Mouse (Mus musculus) splenic B cell, adult 2 months (primary cell): ENCODE results near the gene Zfp971.
"Not testable (repeated sequence)": the region's sequence is repeated elsewhere in the genome, so short reads cannot be mapped to it uniquely, and the experiment has no call there.

ENCODE experiments used
- DNase-seq: peaks from one replicate; pipeline ENCODE4 v3.0.0-alpha.2; 2011; ENCODE audit warnings: low read depth, low spot score
- H3K27me3 ChIP-seq: 2 replicates; pipeline ENCODE4 v1.6.1; 2012; ENCODE audit warnings: mild to moderate bottlenecking, low read length, moderate library complexity, mixed read lengths; ENCODE audit not compliant: control insufficient read depth, poor library complexity, insufficient read depth, severe bottlenecking
- H3K36me3 ChIP-seq: 2 replicates; pipeline ENCODE4 v1.6.1; 2012; ENCODE audit warnings: mild to moderate bottlenecking, low read length, moderate library complexity, mixed read lengths; ENCODE audit not compliant: control insufficient read depth, poor library complexity, insufficient read depth, severe bottlenecking

Zfp971 gene

DNA sequence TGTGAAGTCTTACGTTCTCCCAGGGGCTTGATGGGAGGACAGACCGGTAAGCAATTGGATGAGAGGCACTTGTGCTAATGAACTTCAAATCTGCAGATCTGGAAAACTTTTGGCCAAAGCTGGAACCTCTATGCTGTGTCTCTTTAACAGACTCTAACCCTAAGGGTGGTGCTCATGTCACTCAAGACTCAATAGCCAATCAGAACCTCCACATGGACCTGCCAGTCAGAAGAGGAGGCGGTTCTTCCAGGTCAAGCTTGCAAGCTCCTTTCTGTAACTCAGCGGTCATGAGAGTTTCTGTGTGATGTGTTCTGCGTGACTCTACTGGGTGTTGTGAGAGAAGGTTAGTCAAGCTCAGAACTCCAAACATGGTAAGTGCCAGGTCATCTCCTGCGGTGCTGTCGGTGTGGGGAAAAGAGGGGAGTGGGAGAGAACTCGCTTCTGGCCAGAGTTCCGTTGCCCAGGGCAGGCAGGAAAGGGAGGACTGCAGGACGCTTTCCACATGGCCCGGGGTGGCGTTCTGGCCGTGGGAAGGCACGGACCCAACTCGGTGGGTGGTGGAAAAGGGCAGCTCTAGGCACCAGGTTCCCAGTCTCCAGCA is at the start of gene Zfp971:
TSS of gene Zfp971 (plus strand) at position 274 of the 601 bp plus-strand sequence.
- peak; percentile 31 for DNase-seq
- not testable (repeated sequence) for H3K27me3 ChIP-seq, H3K36me3 ChIP-seq

DNA sequence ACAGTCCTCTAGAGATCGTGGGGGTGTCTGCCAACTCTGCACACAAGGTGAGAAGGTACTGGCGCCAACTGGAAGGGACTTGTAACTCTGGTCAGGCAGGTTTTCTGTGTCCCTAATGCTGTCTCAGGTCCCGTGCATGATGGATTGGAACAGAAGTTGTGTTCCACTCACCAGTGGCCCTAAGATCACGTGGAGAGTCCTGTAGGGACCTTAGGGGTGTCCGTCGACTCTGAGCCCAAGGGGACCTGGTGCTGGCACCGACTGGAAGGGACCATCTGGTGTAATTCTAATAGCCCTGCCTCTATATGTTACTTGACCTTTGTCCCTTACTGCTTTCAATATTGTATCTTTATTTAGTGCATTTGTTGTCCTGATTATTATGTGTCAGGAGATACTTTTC is 48.3 kb upstream of the Zfp971 start:
- DNase-seq, H3K36me3 ChIP-seq: not testable (repeated sequence)

DNA sequence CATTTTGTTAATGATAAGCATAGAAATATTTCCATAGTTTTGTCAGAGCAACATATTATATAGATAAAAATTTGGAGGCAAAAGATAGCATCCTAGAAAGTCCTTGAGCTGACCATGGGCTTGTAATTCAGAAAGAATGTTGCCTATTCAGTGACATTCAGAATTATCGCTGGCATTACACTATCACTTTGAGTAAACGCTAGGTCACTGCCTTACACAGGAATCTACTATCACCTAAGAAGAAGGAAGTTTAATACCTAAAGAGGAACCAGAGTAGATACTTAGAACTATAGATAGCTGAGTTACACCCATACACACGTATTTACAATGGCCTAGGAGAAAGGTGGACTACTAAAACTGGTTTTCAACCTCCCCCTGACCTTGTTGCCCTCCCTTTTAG is 3.6 kb upstream of the Zfp971 start:
- not testable (repeated sequence) for H3K36me3 ChIP-seq, H3K27me3 ChIP-seq
- peak; percentile 2 for DNase-seq

More for the DNA sequence above, 48.3 kb upstream of the Zfp971 start:
- not testable (repeated sequence) for H3K27me3 ChIP-seq

DNA sequence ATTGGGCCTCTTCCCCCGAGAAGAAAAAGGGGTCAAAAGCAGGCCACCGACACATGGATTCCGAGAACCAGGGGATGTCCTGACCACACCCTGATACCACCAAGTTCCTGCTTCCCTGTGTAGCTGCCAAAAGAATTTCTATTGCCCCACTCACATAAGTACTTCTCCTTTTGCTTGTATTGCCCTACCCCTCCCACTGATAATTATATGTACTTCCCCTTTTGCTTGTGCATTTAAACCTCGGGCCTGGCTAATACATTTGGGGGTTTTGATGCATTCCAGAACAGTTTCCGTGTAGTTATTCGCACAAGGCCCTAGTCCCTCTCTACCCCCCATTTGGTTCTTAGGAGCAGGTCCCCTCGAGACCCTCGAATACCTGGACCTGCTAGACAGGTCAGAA is 2.3 kb upstream of the Zfp971 start:
- not testable (repeated sequence) for H3K36me3 ChIP-seq, H3K27me3 ChIP-seq
- DNase-seq = peak; percentile 79

DNA sequence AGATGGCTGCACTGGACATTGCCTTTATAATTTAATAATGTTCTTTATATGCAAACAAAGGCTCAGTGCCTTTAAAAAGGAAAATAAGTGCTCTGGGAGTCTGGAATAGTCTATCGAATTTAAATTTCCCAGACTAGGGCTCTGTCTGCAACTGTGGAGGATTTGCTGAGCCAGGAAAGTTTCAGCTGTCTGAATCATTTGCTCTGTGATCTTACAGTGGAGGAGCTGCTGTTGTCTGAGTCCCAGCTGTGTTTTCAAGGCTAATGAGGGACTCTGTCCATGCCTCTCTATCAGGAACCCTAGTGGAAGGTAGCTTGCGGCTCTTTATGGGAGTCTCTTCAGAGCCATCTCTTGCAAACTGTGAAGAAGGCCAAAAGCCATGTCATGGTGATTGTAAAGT is 777 bp downstream of the Zfp971 start:
- H3K27me3 ChIP-seq, DNase-seq, H3K36me3 ChIP-seq: not testable (repeated sequence)

DNA sequence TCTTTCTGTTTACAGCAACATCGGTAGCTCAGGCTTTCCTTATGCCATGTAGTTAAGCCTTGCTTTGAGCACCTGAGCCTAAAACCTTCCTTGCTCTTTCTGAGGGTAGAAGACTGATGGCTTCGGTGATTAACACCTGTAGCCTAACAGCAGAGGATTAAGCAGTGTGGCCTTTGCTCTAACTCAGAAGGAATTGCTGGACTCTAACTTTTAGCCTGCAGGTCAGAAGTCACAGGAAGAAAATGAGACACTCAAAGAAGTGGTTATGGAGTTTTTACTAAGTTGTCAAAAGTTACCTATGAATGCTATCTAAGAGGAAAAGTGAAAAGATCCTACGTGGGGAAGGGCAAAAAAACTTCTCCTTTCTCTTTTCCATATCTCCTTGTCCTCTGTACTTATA is 4.5 kb downstream of the Zfp971 start:
- not testable (repeated sequence) for H3K27me3 ChIP-seq, H3K36me3 ChIP-seq, DNase-seq

DNA sequence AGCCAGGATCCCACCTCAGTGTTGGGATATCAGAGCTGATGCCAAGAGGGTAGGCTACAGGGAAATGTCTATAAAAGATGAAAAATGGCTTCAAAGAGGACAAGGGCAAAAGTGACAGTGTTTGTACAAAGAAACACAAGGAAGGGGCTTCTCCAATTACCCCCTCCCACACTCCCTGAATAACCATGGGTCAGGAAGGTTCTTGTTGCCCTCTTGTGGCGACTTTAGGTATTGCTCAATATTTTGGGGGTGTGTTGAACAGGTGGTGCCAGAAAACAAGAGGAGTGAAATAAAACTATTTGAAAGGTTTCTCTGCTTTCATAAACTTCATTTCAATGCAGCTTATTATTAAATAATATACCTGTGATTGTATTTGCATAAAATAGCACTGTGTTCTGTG is 35.1 kb downstream of the Zfp971 start:
- DNase-seq = peak; percentile 77
- no peaks in the 10 kb centered on the region for H3K36me3 ChIP-seq
- H3K27me3 ChIP-seq = no peaks in the 10 kb centered on the region

DNA sequence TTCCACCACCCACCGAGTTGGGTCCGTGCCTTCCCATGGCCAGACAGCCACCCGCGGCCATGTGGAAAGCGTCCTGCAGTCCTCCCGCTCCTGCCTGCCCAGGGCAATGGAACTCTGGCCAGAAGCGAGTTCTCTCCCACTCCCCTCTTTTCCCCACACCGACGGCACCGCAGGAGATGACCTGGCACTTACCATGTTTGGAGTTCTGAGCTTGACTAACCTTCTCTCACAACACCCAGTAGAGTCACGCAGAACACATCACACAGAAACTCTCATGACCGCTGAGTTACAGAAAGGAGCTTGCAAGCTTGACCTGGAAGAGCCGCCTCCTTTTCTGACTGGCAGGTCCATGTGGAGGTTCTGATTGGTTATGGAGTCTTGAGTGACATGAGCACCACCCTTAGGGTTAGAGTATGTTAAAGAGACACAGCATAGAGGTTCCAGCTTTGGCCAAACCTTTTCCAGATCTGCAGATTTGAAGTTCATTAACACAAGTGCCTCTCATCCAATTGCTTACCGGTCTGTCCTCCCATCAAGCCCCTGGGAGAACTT is 55.2 kb downstream of the Zfp971 start, which contains the start of gene Zfp931:
TSS of gene Zfp931 (minus strand) at position 311 of the 552 bp plus-strand sequence.
- not testable (repeated sequence) for H3K27me3 ChIP-seq, DNase-seq, H3K36me3 ChIP-seq
